Mouse (Mus musculus) CH12.LX (cell line): ENCODE results near the gene Cym. TPM values are rescaled to one million over a fixed set of nuclear protein-coding genes. Genes with fewer than 3 reads are reported as not detected.

Experiments
- DNase-seq: peaks from one replicate; pipeline ENCODE4 v3.0.0-alpha.2; 2013; ENCODE audit errors: extremely low read depth
- H3K27ac ChIP-seq: 2 replicates; pipeline ENCODE4 v1.5.1; 2012; ENCODE audit warnings: low read depth, mild to moderate bottlenecking, control low read depth, moderate library complexity; ENCODE audit not compliant: insufficient read depth
- H3K27me3 ChIP-seq: replicated peaks from 2 replicates; pipeline ENCODE3; 2012; ENCODE audit warnings: inconsistent platforms
- H3K36me3 ChIP-seq, 2 experiments: replicated peaks in 1 of 2; 2 replicates each; pipeline versions ENCODE3 to v1.6.1; 2012; ENCODE audit warnings: inconsistent platforms in 1 of 2, low read length in 1 of 2, mild to moderate bottlenecking in 1 of 2, mixed read lengths in 1 of 2, moderate library complexity in 1 of 2; ENCODE audit not compliant: control insufficient read depth in 1 of 2, insufficient read depth in 1 of 2
- H3K4me1 ChIP-seq, 2 experiments: 2 replicates each; pipeline ENCODE4 v1.6.1; 2012; ENCODE audit warnings: inconsistent platforms in 1 of 2, moderate library complexity in 1 of 2; ENCODE audit not compliant: insufficient read depth in 2 of 2, control insufficient read depth in 1 of 2
- H3K4me2 ChIP-seq: 2 replicates; pipeline ENCODE4 v1.6.1; 2012; ENCODE audit warnings: low read depth, mild to moderate bottlenecking, control low read depth; ENCODE audit not compliant: poor library complexity, insufficient read depth, severe bottlenecking
- H3K4me3 ChIP-seq, 3 experiments: fragments of 150-350 bp in 1 of 3; sonication (generic) in 1 of 3; replicated peaks in 1 of 3; 2 replicates each; pipeline versions ENCODE3 to v1.5.1; 2011 to 2012; ENCODE audit warnings: low read depth in 2 of 3, low read length in 2 of 3, mild to moderate bottlenecking in 2 of 3, moderate library complexity in 2 of 3, control low read depth in 1 of 3, improper control_type of control experiment in 1 of 3, inconsistent platforms in 1 of 3, mixed read lengths in 1 of 3; ENCODE audit not compliant: poor library complexity in 1 of 3
- H3K79me2 ChIP-seq: replicated peaks from 2 replicates; pipeline ENCODE4 v1.6.1; 2012; ENCODE audit warnings: mild to moderate bottlenecking, moderate library complexity; ENCODE audit not compliant: control insufficient read depth, poor library complexity, insufficient read depth, severe bottlenecking; ENCODE audit errors: extremely low read depth
- H3K9ac ChIP-seq: 2 replicates; pipeline ENCODE4 v1.6.1; 2012; ENCODE audit warnings: low read depth, mild to moderate bottlenecking, control low read depth, moderate library complexity; ENCODE audit not compliant: insufficient read depth
- H3K9me3 ChIP-seq: replicated peaks from 2 replicates; pipeline ENCODE3; 2012; ENCODE audit warnings: low read length, inconsistent platforms, mixed read lengths
- BHLHE40 ChIP-seq: IDR thresholded peaks from 2 replicates; pipeline ENCODE4 v1.6.1; 2011; ENCODE audit warnings: mild to moderate bottlenecking, low read depth, low read length, improper control_type of control experiment
- CHD1 ChIP-seq: IDR thresholded peaks from 2 replicates; pipeline ENCODE4 v1.6.1; 2012; ENCODE audit warnings: low read depth, low read length, improper control_type of control experiment, inconsistent platforms
- CHD2 ChIP-seq: IDR thresholded peaks from 2 replicates; pipeline ENCODE4 v1.6.1; 2011; ENCODE audit warnings: low read length, improper control_type of control experiment
- ELF1 ChIP-seq: IDR thresholded peaks from 2 replicates; pipeline ENCODE4 v1.6.1; 2014; ENCODE audit warnings: low read depth, mild to moderate bottlenecking, inconsistent platforms, low read length, improper control_type of control experiment
- EP300 ChIP-seq: IDR thresholded peaks from 2 replicates; pipeline ENCODE4 v1.6.1; 2011; ENCODE audit warnings: low read length, improper control_type of control experiment
- IRF4 ChIP-seq: IDR thresholded peaks from 2 replicates; pipeline ENCODE4 v1.6.1; 2014; ENCODE audit warnings: low read depth, mild to moderate bottlenecking, inconsistent platforms, low read length, improper control_type of control experiment
- JUND ChIP-seq: conservative IDR thresholded peaks from 2 replicates; pipeline ENCODE4 v1.6.1; 2011; ENCODE audit warnings: low read depth, low read length, improper control_type of control experiment
- MEF2A ChIP-seq: IDR thresholded peaks from 2 replicates; pipeline ENCODE4 v1.6.1; 2014; ENCODE audit warnings: low read depth, mild to moderate bottlenecking, inconsistent platforms, low read length, improper control_type of control experiment, borderline replicate concordance
- MYC ChIP-seq: IDR thresholded peaks from 2 replicates; pipeline ENCODE4 v1.6.1; 2011; ENCODE audit warnings: low read depth, mild to moderate bottlenecking, improper control_type of control experiment, low read length
- NRF1 ChIP-seq: IDR thresholded peaks from 2 replicates; pipeline ENCODE4 v1.6.1; 2014; ENCODE audit warnings: low read depth, mild to moderate bottlenecking, inconsistent platforms, low read length, improper control_type of control experiment, moderate library complexity
- PAX5 ChIP-seq: IDR thresholded peaks from 2 replicates; pipeline ENCODE4 v1.6.1; 2012; ENCODE audit warnings: low read length, inconsistent platforms, mixed read lengths
- RAD21 ChIP-seq: IDR thresholded peaks from 2 replicates; pipeline ENCODE4 v1.6.1; 2011; ENCODE audit warnings: low read depth, mild to moderate bottlenecking, low read length, improper control_type of control experiment, moderate library complexity
- RCOR1 ChIP-seq: conservative IDR thresholded peaks from 2 replicates; pipeline ENCODE4 v1.6.1; 2012; ENCODE audit warnings: low read depth, mild to moderate bottlenecking, inconsistent platforms, low read length, improper control_type of control experiment
- SIN3A ChIP-seq: IDR thresholded peaks from 2 replicates; pipeline ENCODE4 v1.6.1; 2012; ENCODE audit warnings: low read length, improper control_type of control experiment, inconsistent platforms
- SMC3 ChIP-seq: IDR thresholded peaks from 2 replicates; pipeline ENCODE4 v1.6.1; 2011; ENCODE audit warnings: low read depth, low read length, improper control_type of control experiment
- UBTF ChIP-seq: IDR thresholded peaks from 2 replicates; pipeline ENCODE4 v1.6.1; 2012; ENCODE audit warnings: low read depth, mild to moderate bottlenecking, inconsistent platforms, low read length, improper control_type of control experiment, moderate library complexity
- USF2 ChIP-seq: conservative IDR thresholded peaks from 2 replicates; pipeline ENCODE4 v1.6.1; 2011; ENCODE audit warnings: low read depth, low read length, improper control_type of control experiment
- ZC3H11A ChIP-seq: IDR thresholded peaks from 2 replicates; pipeline ENCODE4 v1.6.1; 2012; ENCODE audit warnings: low read depth, mild to moderate bottlenecking, inconsistent platforms, low read length, improper control_type of control experiment
- ZKSCAN1 ChIP-seq: IDR thresholded peaks from 2 replicates; pipeline ENCODE4 v1.6.1; 2012; ENCODE audit warnings: low read depth, inconsistent platforms, low read length, improper control_type of control experiment, borderline replicate concordance
- dilution Hi-C: fragments of 300-500 bp; cut with MboI; formaldehyde crosslinking; loops from 2 replicates; pipeline ENCODE4 v1.14.3; 2020; ENCODE audit warnings: low sequenced_read_pairs; ENCODE audit not compliant: extremely low pct_unique_long_range_greater_than_20kb, extremely low pct_ligation_motif_present
- in situ Hi-C: fragments of 300-500 bp; cut with MboI; formaldehyde crosslinking; loops from 3 replicates; pipeline ENCODE4 v1.14.3; 2019; ENCODE audit warnings: low sequenced_read_pairs, low pct_ligation_motif_present, low pct_unique_long_range_greater_than_20kb, mixed read lengths
- polyA plus RNA-seq: library from polyadenylated mRNA; unstranded; fragments of >175 nt; gene quantifications from 2 replicates; pipeline ENCODE4 v1.2.1, GENCODE M21; 2012; ENCODE audit warnings: low read depth; ENCODE audit not compliant: insufficient read length
- total RNA-seq, 2 experiments: library from RNA; depleted of rRNA; stranded (reverse); fragments of 300-350 nt in 1 of 2; fragments of >200 nt in 1 of 2; gene quantifications; 2 replicates each; pipeline ENCODE4 v1.2.3; 2012 to 2014

Cym gene
- total and polyA plus RNA-seq, 3 experiments = not detected

- DNase-seq = no peak
- TF ChIP-seq ELF1 (no peak), MYC (no peak), MEF2A (no peak), CHD1 (no peak), BHLHE40 (no peak), USF2 (no peak), UBTF (no peak), IRF4 (no peak), EP300 (no peak), NRF1 (no peak), ZC3H11A (no peak), CHD2 (no peak), PAX5 (no peak)
- H3K9ac ChIP-seq = no peak overlapping the region
- in situ Hi-C loops (no loop called here), dilution Hi-C loops (no loop called here)
- H3K4me3 ChIP-seq = no peak overlapping the region
- peaks cover 2 to 19% of the 10 kb centered on the region in 2 experiments; a peak in 3 of 4 replicates for H3K4me1 ChIP-seq
- no peak overlapping the region for H3K27ac ChIP-seq
- H3K4me2 ChIP-seq = no peak overlapping the region
- peaks cover 3% of the 10 kb centered on the region for H3K27me3 ChIP-seq
- H3K9me3 ChIP-seq = no peaks in the 10 kb centered on the region
- H3K36me3 ChIP-seq = no peaks in the 10 kb centered on the region
- no peaks in the 10 kb centered on the region for H3K79me2 ChIP-seq
Observed at GRCm38 (mm10) chr3:107257924-107258323, 36.4 kb upstream of the Cym start.

GRCm38 (mm10) chr3:107256724-107257123 is 35.2 kb upstream of the Cym start:
- H3K79me2 ChIP-seq = no peaks in the 10 kb centered on the region
- H3K36me3 ChIP-seq = no peaks in the 10 kb centered on the region
- in situ Hi-C loops = no loop called here
- H3K9me3 ChIP-seq = no peaks in the 10 kb centered on the region
- peaks cover 3% of the 10 kb centered on the region for H3K27me3 ChIP-seq
- no peak overlapping the region for H3K4me2 ChIP-seq
- no peak overlapping the region for H3K27ac ChIP-seq
- no peak for TF ChIP-seq RCOR1
- no peak for TF ChIP-seq ZKSCAN1
- TF ChIP-seq CHD1 = no peak
- no peak for TF ChIP-seq SMC3
- no peak for TF ChIP-seq JUND
- no peak for TF ChIP-seq EP300
- TF ChIP-seq SIN3A = no peak
- TF ChIP-seq IRF4 = no peak
- no peak for TF ChIP-seq RAD21
- no peak for TF ChIP-seq MEF2A
- TF ChIP-seq CHD2 = no peak
- dilution Hi-C loops = no loop called here
- no peak overlapping the region for H3K9ac ChIP-seq
- DNase-seq = no peak
- H3K4me3 ChIP-seq = no peak overlapping the region
- H3K4me1 ChIP-seq = peaks cover 2 to 23% of the 10 kb centered on the region in 2 experiments; a peak in 3 of 4 replicates
